Comparison of ENCODE assay signal across 8 mouse cellular contexts in genomic region chr11:6444077-6444853, GRCm38 (mm10). TPM values are rescaled to one million over a fixed set of nuclear protein-coding genes. Genes with fewer than 3 reads are reported as not detected.
DNase-seq lines count a peak whose midpoint lies in the region; ATAC-seq lines count a peak whose summit lies in the region.

H2afv (minus strand) TSS chr11:6444443.

- peak; percentile 95 for ATAC-seq in inflammation-experienced regulatory T-cells, adult 6 months
- peak; percentile 96 for ATAC-seq in megakaryocyte-erythroid progenitor cell, adult 5-6 weeks (replicated peaks; ENCODE audit: low FRiP score, low TSS enrichment, poor library complexity, severe bottlenecking)

- peak; percentile 99 to 100 for DNase-seq in adrenal gland, adult (ENCODE audit: inconsistent age in 2 of 2, low spot score in 1 of 2)
- DNase-seq in embryo, embryonic 10.5 days (ENCODE audit: low spot score), result peak; percentile 100
- peak; percentile 100 for DNase-seq in gastrocnemius, postnatal 14 days
- DNase-seq in left cerebral cortex, postnatal 10 days (ENCODE audit: extremely low spot score in 1 of 2, low spot score in 2 of 2), result peak; percentile 99 to 100
- peak; percentile 99 for DNase-seq in right cerebral cortex, postnatal 25 days
- DNase-seq in urinary bladder, postnatal 4 days (ENCODE audit: low spot score in 2 of 2), result peak; percentile 99

- intact Hi-C loops in gastrocnemius, postnatal 14 days (cut with DNase I; ENCODE audit: low total_unique reads), result no loop called here
- intact Hi-C loops in left cerebral cortex, postnatal 10 days (cut with DNase I), result no loop called here

RNA-seq across cellular contexts. Expression of gene H2afv, which starts in this region (rescaled TPM):
- total RNA-seq in gastrocnemius, postnatal 14 days (2021), result 10 to 100 TPM; 41.3 to 46.3 TPM
- 100 to 1,000 TPM; 131 to 311 (median 156) TPM for polyA plus RNA-seq in inflammation-experienced regulatory T-cells, adult 6 months (2017; shearing (Covaris generic))
- total RNA-seq in left cerebral cortex, postnatal 10 days (2021), result 10 to 100 TPM; 26.6 to 28.9 TPM
- total RNA-seq in megakaryocyte-erythroid progenitor cell, adult 5-6 weeks (2014; fragmentation: Nextera tagmentation), result 144 and 178 TPM in 2 replicates
- total RNA-seq in megakaryocyte-erythroid progenitor cell, adult 5-6 weeks (2017), result 85.9 and 103 TPM in 2 replicates

Comparison
In these comparisons a context has a peak if more than half of its experiments do, and no peak if none do; other contexts are left out.
1. Peak in every context shown above with its lines: DNase-seq and ATAC-seq.